Mouse (Mus musculus): ENCODE results near the gene Ms4a4a. TPM values are rescaled to one million over a fixed set of nuclear protein-coding genes. Genes with fewer than 3 reads are reported as not detected.

The Ms4a4a gene
- polyA plus RNA-seq (2015; fragmentation: Nextera tagmentation; extraction: Ambion mirVana): 2.3 and 3.0 TPM in 2 replicates

DNA sequence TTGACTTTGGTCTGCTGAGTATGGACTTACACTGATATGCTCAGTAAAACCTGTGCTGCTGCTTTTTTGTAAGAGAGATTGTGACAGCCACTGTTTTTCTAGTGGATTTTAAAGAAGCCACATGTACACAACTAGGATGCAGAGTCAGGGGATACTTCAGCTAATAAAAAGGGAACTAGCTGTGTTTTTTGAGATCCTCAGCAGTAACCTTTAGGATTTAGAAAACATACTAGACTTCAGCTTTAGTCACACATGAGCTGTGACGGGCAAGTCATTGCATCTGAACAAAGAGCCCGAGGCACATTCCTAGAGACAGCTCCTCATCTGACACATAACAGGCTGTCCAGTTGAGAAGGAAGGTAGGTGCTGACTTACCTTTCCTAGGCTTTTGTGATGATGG is at the start of gene Ms4a4a:
TSS of gene Ms4a4a (plus strand) at position 251 of the 400 bp plus-strand sequence.
- WGBS: 82% methylated on average over 2 of the region's 2 CpGs

DNA sequence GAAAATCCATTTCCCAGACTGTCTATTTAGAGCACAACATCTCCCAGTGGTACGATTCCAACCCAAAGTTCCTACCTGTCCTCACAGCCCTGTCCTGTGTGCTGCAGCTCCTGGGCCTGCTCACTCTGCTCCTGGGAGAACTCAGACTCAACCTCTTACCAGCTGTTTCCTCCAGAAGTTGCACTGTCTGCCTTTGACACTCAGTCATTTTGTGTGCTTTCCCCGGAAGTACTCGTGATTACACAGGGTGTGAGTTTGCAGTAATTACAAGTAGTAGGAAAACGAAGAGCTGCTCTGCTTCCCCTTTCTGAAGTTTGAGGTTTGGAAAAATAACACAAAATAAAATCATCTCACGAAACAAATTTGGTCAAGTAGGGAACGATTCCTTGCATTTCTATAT is 39.4 kb upstream of the Ms4a4a start, which contains the start of gene Ms4a7:
TSS of gene Ms4a7 (minus strand) at position 215 of the 400 bp plus-strand sequence.
- Histone ChIP-seq H3K4me3 (no peak within 1 kb of the TSS), H3K9me3 (no peaks in the 10 kb centered on the region), H3K4me1 (replicated peaks) (no peaks in the 10 kb centered on the region), H3K36me3 (no peaks in the 10 kb centered on the region), H3K27ac (replicated peaks) (no peak within 1 kb of the TSS), H3K9ac (no peak within 1 kb of the TSS), H3K4me2 (no peak within 1 kb of the TSS), H3K27me3 (no peaks in the 10 kb centered on the region)
- 88% methylated on average over 6 of the region's 6 CpGs for WGBS
- no peak for ATAC-seq (ENCODE audit: low FRiP score, low read depth)

More for the DNA sequence above, at the start of gene Ms4a4a:
- no peak within 1 kb of the TSS for H3K27ac ChIP-seq (replicated peaks)
- H3K9ac ChIP-seq: no peak within 1 kb of the TSS
- H3K9me3 ChIP-seq: no peaks in the 10 kb centered on the region
- no peak for ATAC-seq (ENCODE audit: low FRiP score, low read depth)
- H3K4me1 ChIP-seq (replicated peaks): no peaks in the 10 kb centered on the region
- no peaks in the 10 kb centered on the region for H3K27me3 ChIP-seq
- no peak within 1 kb of the TSS for H3K4me3 ChIP-seq
- H3K36me3 ChIP-seq: no peaks in the 10 kb centered on the region
- H3K4me2 ChIP-seq: no peak within 1 kb of the TSS

- H3K9ac ChIP-seq: no peak overlapping the region
- no peak overlapping the region for H3K4me3 ChIP-seq
- no peak overlapping the region for H3K27ac ChIP-seq (replicated peaks)
- H3K27me3 ChIP-seq: no peaks in the 10 kb centered on the region
- no peaks in the 10 kb centered on the region for H3K9me3 ChIP-seq
- no peaks in the 10 kb centered on the region for H3K4me1 ChIP-seq (replicated peaks)
- no peak for ATAC-seq (ENCODE audit: low FRiP score, low read depth)
- H3K36me3 ChIP-seq: no peaks in the 10 kb centered on the region
- no peak overlapping the region for H3K4me2 ChIP-seq
Observed at GRCm38 (mm10) chr19:11343147-11343546, 32.2 kb upstream of the Ms4a4a start.

DNA sequence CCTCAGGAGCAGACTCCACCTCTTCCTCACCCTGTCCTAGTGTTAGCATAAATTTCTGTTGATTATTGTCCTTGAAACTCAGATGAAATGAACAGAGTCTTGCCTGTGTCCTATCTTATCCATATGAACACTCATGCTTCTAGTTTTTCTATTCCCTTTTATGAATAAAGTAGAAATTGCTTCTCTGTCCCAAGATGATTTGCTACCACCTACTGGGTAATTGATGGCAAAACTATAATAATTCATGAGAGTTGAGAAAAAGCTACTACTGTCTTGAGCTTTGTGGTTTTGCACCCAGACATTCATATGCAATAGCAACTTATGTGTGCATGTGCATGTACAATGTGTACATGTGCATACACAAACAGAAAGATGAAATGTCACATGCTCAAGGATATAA is 31.3 kb upstream of the Ms4a4a start:
- no peaks in the 10 kb centered on the region for H3K27me3 ChIP-seq

GRCm38 (mm10) chr19:11349698-11350481 is 25.4 kb upstream of the Ms4a4a start:
- no peaks in the 10 kb centered on the region for H3K4me1 ChIP-seq (replicated peaks)
- H3K9ac ChIP-seq: no peak overlapping the region
- H3K9me3 ChIP-seq: no peaks in the 10 kb centered on the region
- H3K27me3 ChIP-seq: no peaks in the 10 kb centered on the region
- WGBS: 69% methylated on average over 7 of the region's 7 CpGs
- no peak for ATAC-seq (ENCODE audit: low FRiP score, low read depth)
- no peak overlapping the region for H3K4me3 ChIP-seq
- H3K4me2 ChIP-seq: no peak overlapping the region
- H3K36me3 ChIP-seq: no peaks in the 10 kb centered on the region
- no peak overlapping the region for H3K27ac ChIP-seq (replicated peaks)

More for the DNA sequence above, 31.3 kb upstream of the Ms4a4a start:
- Histone ChIP-seq H3K36me3 (no peaks in the 10 kb centered on the region), H3K4me2 (no peak overlapping the region), H3K9ac (no peak overlapping the region), H3K4me1 (replicated peaks) (no peaks in the 10 kb centered on the region), H3K27ac (replicated peaks) (no peak overlapping the region), H3K9me3 (no peaks in the 10 kb centered on the region), H3K4me3 (no peak overlapping the region)
- ATAC-seq (ENCODE audit: low FRiP score, low read depth): no peak

DNA sequence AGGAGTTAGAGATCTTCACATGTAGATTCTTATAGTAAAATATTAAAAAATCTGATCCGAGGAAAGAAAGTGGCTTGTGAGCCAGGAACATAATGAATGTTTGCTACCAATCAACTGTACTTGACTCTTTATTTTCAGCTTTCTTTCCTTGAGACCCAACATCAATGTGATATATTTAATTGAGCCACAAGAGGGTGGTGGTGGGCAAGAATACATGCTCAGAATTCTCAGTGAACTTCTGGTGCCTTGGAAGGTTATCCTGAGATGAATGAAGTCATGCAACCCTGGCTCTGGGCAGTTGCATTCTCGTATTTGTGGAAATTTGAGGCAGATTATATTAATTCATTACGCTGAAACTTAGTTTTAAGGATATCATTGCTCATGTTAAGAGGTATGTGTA is 23.4 kb upstream of the Ms4a4a start:
- Histone ChIP-seq H3K36me3 (no peaks in the 10 kb centered on the region), H3K27me3 (no peaks in the 10 kb centered on the region), H3K27ac (replicated peaks) (no peak overlapping the region), H3K9ac (no peak overlapping the region), H3K4me3 (no peak overlapping the region), H3K4me2 (no peak overlapping the region), H3K4me1 (replicated peaks) (no peaks in the 10 kb centered on the region), H3K9me3 (no peaks in the 10 kb centered on the region)
- no peak for ATAC-seq (ENCODE audit: low FRiP score, low read depth)
- WGBS: 58% methylated on average over 3 of the region's 3 CpGs

GRCm38 (mm10) chr19:11355730-11356129 is 19.6 kb upstream of the Ms4a4a start:
- 91% methylated on average over 7 of the region's 7 CpGs for whole genome bisulfite sequencing
- Histone ChIP-seq H3K4me1 (replicated peaks) (no peaks in the 10 kb centered on the region), H3K9me3 (no peaks in the 10 kb centered on the region), H3K36me3 (no peaks in the 10 kb centered on the region), H3K27ac (replicated peaks) (no peak overlapping the region), H3K4me2 (no peak overlapping the region), H3K9ac (no peak overlapping the region), H3K4me3 (no peak overlapping the region), H3K27me3 (no peaks in the 10 kb centered on the region)
- no peak for ATAC-seq (ENCODE audit: low FRiP score, low read depth)

DNA sequence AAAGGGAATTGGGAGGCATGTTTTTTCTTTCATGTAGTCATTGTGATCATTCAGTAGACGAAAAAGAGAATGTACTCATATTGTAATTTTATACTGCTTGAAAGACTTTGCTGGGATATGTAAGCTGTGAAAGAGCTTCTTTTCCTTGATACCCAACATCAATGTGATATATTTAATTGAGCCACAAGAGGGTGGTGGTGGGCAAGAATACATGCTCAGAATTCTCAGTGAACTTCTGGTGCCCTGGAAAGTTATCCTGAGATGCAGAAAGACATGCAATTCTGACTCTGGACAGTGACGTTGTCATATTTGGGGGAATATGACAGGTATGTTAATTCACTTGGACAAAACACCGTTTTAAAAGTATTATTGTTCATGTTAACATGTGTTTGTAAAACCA is 15.2 kb upstream of the Ms4a4a start:
- no peaks in the 10 kb centered on the region for H3K9me3 ChIP-seq
- H3K4me2 ChIP-seq: no peak overlapping the region
- no peak overlapping the region for H3K27ac ChIP-seq (replicated peaks)
- WGBS: 70% methylated on average over 3 of the region's 3 CpGs
- H3K4me1 ChIP-seq (replicated peaks): no peaks in the 10 kb centered on the region
- no peak overlapping the region for H3K9ac ChIP-seq
- H3K4me3 ChIP-seq: no peak overlapping the region
- no peaks in the 10 kb centered on the region for H3K27me3 ChIP-seq
- no peaks in the 10 kb centered on the region for H3K36me3 ChIP-seq
- no peak for ATAC-seq (ENCODE audit: low FRiP score, low read depth)

GRCm38 (mm10) chr19:11362002-11362401 is 13.3 kb upstream of the Ms4a4a start:
- Histone ChIP-seq H3K27ac (replicated peaks) (no peak overlapping the region), H3K36me3 (no peaks in the 10 kb centered on the region), H3K4me3 (no peak overlapping the region), H3K4me1 (replicated peaks) (no peaks in the 10 kb centered on the region), H3K9me3 (no peaks in the 10 kb centered on the region), H3K27me3 (no peaks in the 10 kb centered on the region), H3K9ac (no peak overlapping the region), H3K4me2 (no peak overlapping the region)
- ATAC-seq (ENCODE audit: low FRiP score, low read depth): no peak

DNA sequence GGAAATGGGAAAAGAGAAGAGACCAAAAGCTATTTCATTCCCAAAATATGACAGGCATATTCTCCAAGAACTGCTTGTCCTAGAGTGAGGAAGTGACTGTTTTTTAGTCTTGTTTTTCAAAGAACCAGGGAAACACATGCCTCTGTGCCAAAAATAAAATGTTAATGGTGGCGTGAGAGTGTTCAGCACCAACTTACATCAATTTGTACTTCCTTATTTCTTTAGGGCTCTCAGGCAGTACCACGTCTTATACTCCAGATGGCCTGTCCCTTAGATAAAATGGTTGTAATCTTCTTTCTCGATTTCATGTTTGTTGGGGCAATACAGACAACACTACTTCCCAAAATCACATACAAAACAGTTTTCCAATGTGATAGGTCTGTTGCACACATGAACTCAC is 7.0 kb upstream of the Ms4a4a start:
- Histone ChIP-seq H3K36me3 (no peaks in the 10 kb centered on the region), H3K9me3 (no peaks in the 10 kb centered on the region), H3K4me2 (no peak overlapping the region), H3K4me3 (no peak overlapping the region), H3K4me1 (replicated peaks) (no peaks in the 10 kb centered on the region), H3K9ac (no peak overlapping the region), H3K27ac (replicated peaks) (no peak overlapping the region), H3K27me3 (no peaks in the 10 kb centered on the region)
- 82% methylated on average over 3 of the region's 3 CpGs for WGBS
- no peak for ATAC-seq (ENCODE audit: low FRiP score, low read depth)

DNA sequence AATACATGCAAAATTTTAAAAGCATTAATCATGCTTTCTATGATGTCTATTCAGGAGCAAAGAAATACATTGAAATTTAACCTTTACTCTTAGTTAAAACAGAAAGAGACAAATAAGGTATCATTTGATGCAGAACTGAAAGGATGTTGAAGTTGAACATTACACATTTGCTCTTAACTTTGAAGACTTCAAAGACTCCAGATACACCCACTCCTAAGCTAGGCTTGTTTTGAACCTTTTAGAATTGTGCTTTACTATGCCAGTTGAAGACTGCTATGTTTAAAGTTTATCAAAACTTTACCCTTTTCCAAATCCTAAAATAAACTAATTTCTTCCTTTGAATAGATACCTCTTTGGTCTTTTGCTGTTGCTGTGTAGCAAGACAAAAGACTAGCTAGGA is 4.1 kb upstream of the Ms4a4a start:
- Histone ChIP-seq H3K4me1 (replicated peaks) (no peaks in the 10 kb centered on the region), H3K27ac (replicated peaks) (no peak overlapping the region), H3K4me2 (no peak overlapping the region), H3K9me3 (no peaks in the 10 kb centered on the region), H3K4me3 (no peak overlapping the region), H3K36me3 (no peaks in the 10 kb centered on the region), H3K27me3 (no peaks in the 10 kb centered on the region), H3K9ac (no peak overlapping the region)
- no peak for ATAC-seq (ENCODE audit: low FRiP score, low read depth)

- no peak for ATAC-seq (ENCODE audit: low FRiP score, low read depth)
- no peak overlapping the region for H3K9ac ChIP-seq
- WGBS: 88% methylated on average over 2 of the region's 2 CpGs
Observed at GRCm38 (mm10) chr19:11376399-11376798, 1.1 kb downstream of the Ms4a4a start.

GRCm38 (mm10) chr19:11387109-11387508 is 11.8 kb downstream of the Ms4a4a start:
- ATAC-seq (ENCODE audit: low FRiP score, low read depth): no peak
- H3K27ac ChIP-seq (replicated peaks): no peak overlapping the region
- H3K4me2 ChIP-seq: no peak overlapping the region
- no peaks in the 10 kb centered on the region for H3K27me3 ChIP-seq
- no peaks in the 10 kb centered on the region for H3K36me3 ChIP-seq
- no peak overlapping the region for H3K4me3 ChIP-seq
- H3K9me3 ChIP-seq: no peaks in the 10 kb centered on the region
- 85% methylated on average over 2 of the region's 2 CpGs for WGBS
- no peak overlapping the region for H3K9ac ChIP-seq
- no peaks in the 10 kb centered on the region for H3K4me1 ChIP-seq (replicated peaks)

More at GRCm38 (mm10) chr19:11376399-11376798, 1.1 kb downstream of the Ms4a4a start:
- Histone ChIP-seq H3K4me3 (no peak overlapping the region), H3K9me3 (no peaks in the 10 kb centered on the region), H3K4me2 (no peak overlapping the region), H3K27ac (replicated peaks) (no peak overlapping the region), H3K4me1 (replicated peaks) (no peaks in the 10 kb centered on the region), H3K36me3 (no peaks in the 10 kb centered on the region), H3K27me3 (no peaks in the 10 kb centered on the region)
